Mouse (Mus musculus): ENCODE results near the gene 4930451I11Rik. TPM values are rescaled to one million over a fixed set of nuclear protein-coding genes. Genes with fewer than 3 reads are reported as not detected.
A peak's percentile ranks its signal among the peaks of the same experiment; 100 is the strongest.

4930451I11Rik gene
- polyA plus RNA-seq, 1 experiment from 2014 or later: not detected

DNA sequence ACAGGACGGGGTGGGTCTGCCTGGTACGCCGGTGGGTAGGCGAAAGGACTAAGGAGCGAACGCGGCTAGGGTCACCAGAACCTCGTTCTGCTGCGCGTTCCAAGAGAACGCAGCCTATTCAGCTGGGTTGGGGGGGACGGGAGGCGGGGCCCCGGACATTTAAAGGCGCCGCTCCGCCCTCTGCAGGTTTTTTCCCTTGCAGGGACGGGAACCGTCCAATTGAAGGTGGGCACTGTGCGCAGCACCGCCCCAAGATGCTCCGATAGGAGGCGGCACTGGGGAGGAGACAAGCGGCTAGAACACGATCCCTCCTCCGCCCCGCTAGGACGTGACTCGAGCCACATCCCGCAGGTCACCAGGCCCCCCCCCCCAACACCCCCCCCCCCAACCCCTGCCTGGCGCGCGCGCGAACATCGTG, 32.4 kb downstream of the 4930451I11Rik start:
- Histone ChIP-seq H3K36me3 (peaks cover 37% of the 10 kb centered on the region), H3K27me3 (replicated peaks) (no peaks in the 10 kb centered on the region), H3K27ac (ENCODE audit: poor library complexity, severe bottlenecking) (peak overlapping the region; percentile 100), H3K4me3 (peak overlapping the region; percentile 89), H3K4me2 (peak overlapping the region; percentile 94), H3K9me3 (replicated peaks) (no peaks in the 10 kb centered on the region), H3K4me1 (replicated peaks) (peaks cover 49% of the 10 kb centered on the region), H3K9ac (peak overlapping the region; percentile 98)
- ATAC-seq (ENCODE audit: insufficient number of reproducible peaks, low FRiP score): peak; percentile 95
- 1% methylated on average over 36 of the region's 36 CpGs for WGBS

DNA sequence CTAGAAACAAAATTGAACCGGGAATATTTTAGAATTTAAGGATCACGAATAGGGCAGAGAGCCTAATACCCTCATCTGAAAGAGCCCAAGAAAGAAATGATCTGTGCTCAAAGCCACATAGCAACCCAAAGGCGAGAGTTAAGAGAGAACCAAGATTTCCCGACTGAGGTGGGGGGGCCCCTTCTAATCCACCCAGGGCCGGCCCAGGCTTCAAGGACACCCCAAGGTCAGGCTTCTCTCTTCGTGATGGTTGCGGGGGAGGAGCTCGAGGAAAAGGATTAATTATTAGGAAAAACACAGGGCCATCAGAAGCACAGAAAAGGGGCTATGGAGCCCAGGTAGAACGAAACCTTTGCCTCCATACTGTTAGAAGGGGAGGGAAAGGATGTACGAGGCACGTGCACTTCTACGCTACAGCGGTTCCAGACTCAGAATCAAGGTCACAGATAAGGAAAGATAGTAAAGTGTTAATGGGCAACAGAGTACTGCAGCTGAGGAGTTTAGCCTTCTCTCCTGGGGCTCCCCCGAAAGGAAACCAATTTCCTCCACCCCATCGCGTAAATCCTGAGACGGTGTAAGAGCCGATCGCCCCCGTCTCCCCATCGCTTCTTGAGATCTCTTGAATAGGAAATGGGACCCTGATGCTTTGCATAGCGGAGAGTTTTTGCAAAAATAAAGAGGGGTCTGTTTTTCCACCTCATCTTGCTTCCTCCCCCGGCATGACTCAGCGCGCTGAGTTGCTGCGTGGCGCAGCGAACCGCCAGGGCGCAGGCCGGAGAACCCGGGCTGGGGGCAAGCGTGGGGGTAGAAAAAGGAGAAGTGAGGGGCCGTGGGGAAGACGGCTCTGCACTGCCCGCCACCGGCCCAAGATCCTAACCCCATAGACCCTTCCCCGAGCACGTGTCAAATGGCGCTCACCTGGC, 33.1 kb downstream of the 4930451I11Rik start:
- Histone ChIP-seq H3K27ac (ENCODE audit: poor library complexity, severe bottlenecking) (peak overlapping the region; percentile 100), H3K9me3 (replicated peaks) (no peaks in the 10 kb centered on the region), H3K4me3 (peak overlapping the region; percentile 89), H3K4me1 (replicated peaks) (peaks cover 52% of the 10 kb centered on the region), H3K4me2 (peak overlapping the region; percentile 94), H3K27me3 (replicated peaks) (no peaks in the 10 kb centered on the region), H3K36me3 (peaks cover 39% of the 10 kb centered on the region), H3K9ac (peak overlapping the region; percentile 98)
- WGBS: under 1% methylated on average over 40 of the region's 40 CpGs
- ATAC-seq (ENCODE audit: insufficient number of reproducible peaks, low FRiP score): peak; percentile 38

DNA sequence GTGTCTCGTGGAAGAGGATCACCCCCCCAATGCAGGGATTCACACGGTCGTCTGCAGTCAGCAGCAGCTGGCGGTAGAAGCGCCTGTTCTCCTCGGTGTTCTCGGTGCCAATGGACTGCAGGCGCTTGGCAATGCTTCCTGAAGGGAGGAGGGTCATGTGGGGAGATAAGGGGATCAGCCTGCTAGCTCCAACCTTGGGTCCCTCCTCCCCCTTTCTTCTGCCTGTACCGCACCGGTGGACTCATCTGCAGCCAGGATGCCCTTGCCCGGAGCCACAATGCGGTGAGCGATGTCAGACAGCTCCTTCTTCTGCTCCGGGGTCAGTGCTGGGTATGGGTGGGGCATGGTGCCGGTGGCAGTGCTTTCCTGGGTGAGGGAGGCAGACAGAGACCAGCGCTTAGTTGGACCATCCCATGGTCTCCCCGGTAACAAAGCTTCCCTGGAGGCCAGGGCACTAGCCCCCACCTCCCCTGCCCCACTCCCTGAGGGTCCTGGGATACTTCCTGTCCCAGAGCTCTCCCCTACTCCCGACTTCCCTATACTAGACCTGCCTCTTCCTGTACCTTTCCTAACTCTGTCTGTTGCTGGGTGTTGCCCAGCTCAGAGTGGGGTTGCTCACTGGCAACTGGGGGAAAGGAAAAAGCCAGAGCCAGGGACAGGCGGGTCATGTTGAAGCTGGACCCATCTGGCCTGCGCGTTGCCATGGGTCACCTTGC, 33.9 kb downstream of the 4930451I11Rik start, which contains the start of gene Fam57b:
TSS of gene Fam57b (plus strand) at position 258 of the 716 bp plus-strand sequence.
- 10% methylated on average over 21 of the region's 21 CpGs for WGBS
- Histone ChIP-seq H3K4me1 (replicated peaks) (peaks cover 60% of the 10 kb centered on the region), H3K4me2 (peak within 1 kb of the TSS; percentile 94), H3K36me3 (peaks cover 39% of the 10 kb centered on the region), H3K27ac (ENCODE audit: poor library complexity, severe bottlenecking) (peak within 1 kb of the TSS; percentile 100), H3K27me3 (replicated peaks) (no peaks in the 10 kb centered on the region), H3K4me3 (peak within 1 kb of the TSS; percentile 89), H3K9me3 (replicated peaks) (no peaks in the 10 kb centered on the region), H3K9ac (peak within 1 kb of the TSS; percentile 98)
- ATAC-seq (ENCODE audit: insufficient number of reproducible peaks, low FRiP score): 0 out of 2 replicates have a peak, but pooled peaks have one; percentile 7

DNA sequence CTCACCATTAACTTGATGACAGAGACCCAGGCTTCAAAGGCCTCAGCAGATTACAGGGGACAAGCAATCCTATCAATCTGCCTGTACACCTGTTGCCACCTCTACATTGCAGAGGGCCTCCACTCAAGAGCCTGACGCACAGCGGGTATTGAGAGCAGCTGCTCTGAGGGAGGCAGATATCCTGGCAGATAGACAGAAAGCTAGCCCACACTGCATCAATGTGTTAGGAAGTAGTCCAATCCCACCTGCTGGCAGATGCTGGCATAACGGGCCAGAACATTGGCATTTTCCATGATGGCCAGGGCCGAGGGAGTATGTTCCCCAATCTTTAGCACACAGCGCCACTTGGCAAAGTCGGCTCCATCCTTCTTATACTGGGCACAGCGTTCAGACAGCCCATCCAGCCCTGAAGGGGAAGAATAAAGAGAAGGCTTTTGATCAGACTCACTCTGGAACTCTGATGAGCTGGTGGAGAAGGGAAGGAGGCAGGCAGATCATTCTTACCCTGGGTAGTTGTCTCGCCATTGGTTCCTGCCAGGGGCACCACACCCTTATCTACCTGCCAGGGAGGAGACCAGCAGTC, 35.0 kb downstream of the 4930451I11Rik start:
- H3K4me1 ChIP-seq (replicated peaks): peaks cover 60% of the 10 kb centered on the region
- ATAC-seq (ENCODE audit: insufficient number of reproducible peaks, low FRiP score): no peak
- H3K27me3 ChIP-seq (replicated peaks): no peaks in the 10 kb centered on the region
- H3K9ac ChIP-seq: peak overlapping the region; percentile 98
- peak overlapping the region; percentile 94 for H3K4me2 ChIP-seq
- no peaks in the 10 kb centered on the region for H3K9me3 ChIP-seq (replicated peaks)
- WGBS: 73% methylated on average over 8 of the region's 8 CpGs
- H3K4me3 ChIP-seq: peak overlapping the region; percentile 89
- H3K27ac ChIP-seq (ENCODE audit: poor library complexity, severe bottlenecking): 0 out of 2 replicates have a peak overlapping the region, but pooled peaks have one; percentile 100
- H3K36me3 ChIP-seq: peaks cover 39% of the 10 kb centered on the region

DNA sequence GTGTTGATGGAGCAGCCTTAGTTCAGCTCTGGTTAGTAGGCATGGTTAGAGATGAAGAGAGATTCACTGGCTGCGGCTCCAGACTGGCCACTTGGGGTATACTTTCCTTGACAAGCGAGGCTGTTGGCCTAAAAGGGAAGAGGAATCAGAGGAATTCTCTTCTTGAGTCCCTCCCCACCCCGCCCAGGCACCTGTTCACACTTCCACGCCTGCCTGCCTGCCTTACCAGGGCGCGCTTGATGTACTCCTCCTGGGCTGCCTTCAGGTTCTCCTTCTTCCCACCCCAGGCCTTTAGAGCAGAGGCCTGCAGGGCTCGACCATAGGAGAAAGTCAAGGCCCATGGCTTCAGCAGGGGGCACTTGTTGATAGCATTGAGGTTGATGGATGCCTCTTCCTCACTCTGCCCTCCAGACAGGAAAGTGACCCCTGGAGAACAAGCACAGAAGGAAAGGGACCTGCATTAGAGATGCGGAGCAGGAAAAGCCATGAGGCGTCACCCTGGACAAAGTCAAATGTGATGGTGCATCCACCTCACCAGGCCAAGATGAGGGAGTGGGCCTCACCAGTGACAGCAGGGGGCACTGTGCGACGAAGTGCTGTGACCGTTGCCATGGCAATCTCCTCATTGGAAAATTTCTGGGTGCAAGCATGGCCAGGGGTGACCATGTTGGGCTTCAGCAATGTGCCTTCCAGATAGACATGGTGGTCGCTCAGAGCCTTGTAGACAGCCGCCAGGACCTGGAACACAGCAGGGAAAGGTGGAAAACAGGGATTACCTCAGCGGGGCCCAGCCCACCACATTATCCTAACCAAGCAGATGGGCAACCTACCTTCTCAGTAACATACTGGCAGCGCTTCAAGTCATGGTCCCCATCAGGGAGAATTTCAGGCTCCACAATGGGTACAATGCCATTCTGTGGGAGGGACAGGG, 35.8 kb downstream of the 4930451I11Rik start:
- no peaks in the 10 kb centered on the region for H3K27me3 ChIP-seq (replicated peaks)
- H3K4me1 ChIP-seq (replicated peaks): peaks cover 59% of the 10 kb centered on the region
- H3K9ac ChIP-seq: no peak overlapping the region
- no peak for ATAC-seq (ENCODE audit: insufficient number of reproducible peaks, low FRiP score)
- H3K4me3 ChIP-seq: peak overlapping the region; percentile 89
- peaks cover 39% of the 10 kb centered on the region for H3K36me3 ChIP-seq
- peak overlapping the region; percentile 94; the same call in 1 of the 2 replicates for H3K4me2 ChIP-seq
- H3K9me3 ChIP-seq (replicated peaks): no peaks in the 10 kb centered on the region
- no peak overlapping the region for H3K27ac ChIP-seq (ENCODE audit: poor library complexity, severe bottlenecking)
- WGBS: 79% methylated on average over 16 of the region's 16 CpGs

DNA sequence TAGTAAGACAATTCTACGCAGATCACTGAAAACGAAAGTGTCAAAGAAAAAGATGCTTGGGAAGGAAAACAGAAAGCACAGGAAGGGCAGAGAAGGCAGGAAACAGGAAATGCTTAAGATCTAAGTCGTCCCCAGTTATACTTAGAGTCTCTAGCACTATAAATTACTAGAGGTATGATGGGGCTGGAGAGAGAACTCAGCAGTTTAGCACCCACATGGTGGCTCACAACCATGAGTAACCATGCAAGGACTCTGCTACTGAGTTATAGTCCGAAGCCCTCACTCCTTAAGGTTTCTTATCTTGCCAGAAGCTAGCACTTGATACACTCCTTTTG, 37.2 kb downstream of the 4930451I11Rik start:
- Histone ChIP-seq H3K4me2 (no peak overlapping the region), H3K27ac (ENCODE audit: poor library complexity, severe bottlenecking) (no peak overlapping the region), H3K27me3 (replicated peaks) (no peaks in the 10 kb centered on the region), H3K9me3 (replicated peaks) (no peaks in the 10 kb centered on the region), H3K4me1 (replicated peaks) (peaks cover 53% of the 10 kb centered on the region), H3K36me3 (peaks cover 51% of the 10 kb centered on the region), H3K4me3 (no peak overlapping the region), H3K9ac (no peak overlapping the region)
- ATAC-seq (ENCODE audit: insufficient number of reproducible peaks, low FRiP score): no peak
- 53% methylated on average over 4 of the region's 4 CpGs for WGBS

DNA sequence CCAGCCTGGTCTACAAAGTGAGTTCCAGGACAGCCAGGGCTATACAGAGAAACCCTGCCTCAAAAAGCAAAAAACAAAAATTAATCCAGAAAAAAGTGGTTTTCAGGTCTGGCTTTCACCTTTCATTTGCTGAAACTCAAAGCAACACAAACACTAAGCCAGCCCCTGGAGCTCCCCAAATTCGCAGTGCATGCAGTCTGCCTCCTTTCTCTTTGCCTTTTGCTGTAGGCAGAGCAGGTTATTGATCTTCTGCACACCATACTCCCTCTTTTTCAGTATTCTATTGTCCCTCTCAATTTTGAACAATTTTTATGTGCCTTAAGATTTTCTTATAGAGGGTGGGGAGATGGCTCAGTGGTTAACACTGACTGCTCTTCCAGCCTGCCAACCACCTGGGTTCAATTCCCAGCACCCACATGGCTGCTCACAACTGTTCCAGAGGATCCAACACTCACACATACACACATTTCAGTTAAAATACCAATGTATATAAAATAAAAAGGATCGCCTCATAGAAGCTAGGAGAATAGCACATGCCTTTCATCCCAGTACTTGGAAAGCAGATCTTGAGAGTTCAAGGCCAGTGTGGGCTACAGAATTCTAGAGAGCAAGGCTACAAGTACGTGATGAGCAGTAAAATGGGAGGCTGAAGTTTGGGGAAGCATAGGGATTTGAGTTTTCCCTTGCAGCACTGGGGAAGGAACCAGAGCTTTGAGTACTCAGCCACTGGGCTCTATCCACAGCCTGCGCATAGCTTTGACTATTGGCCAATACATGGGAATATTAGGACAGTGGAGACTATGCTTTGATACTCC, 37.8 kb downstream of the 4930451I11Rik start:
- 64% methylated on average over 4 of the region's 4 CpGs for WGBS
- no peak for ATAC-seq (ENCODE audit: insufficient number of reproducible peaks, low FRiP score)
- Histone ChIP-seq H3K27ac (ENCODE audit: poor library complexity, severe bottlenecking) (no peak overlapping the region), H3K9me3 (replicated peaks) (no peaks in the 10 kb centered on the region), H3K4me2 (peak overlapping the region; percentile 76; the same call in 1 of the 2 replicates), H3K4me3 (no peak overlapping the region), H3K4me1 (replicated peaks) (peaks cover 55% of the 10 kb centered on the region), H3K36me3 (peaks cover 57% of the 10 kb centered on the region), H3K27me3 (replicated peaks) (no peaks in the 10 kb centered on the region), H3K9ac (no peak overlapping the region; the same call in 1 of the 2 replicates)

DNA sequence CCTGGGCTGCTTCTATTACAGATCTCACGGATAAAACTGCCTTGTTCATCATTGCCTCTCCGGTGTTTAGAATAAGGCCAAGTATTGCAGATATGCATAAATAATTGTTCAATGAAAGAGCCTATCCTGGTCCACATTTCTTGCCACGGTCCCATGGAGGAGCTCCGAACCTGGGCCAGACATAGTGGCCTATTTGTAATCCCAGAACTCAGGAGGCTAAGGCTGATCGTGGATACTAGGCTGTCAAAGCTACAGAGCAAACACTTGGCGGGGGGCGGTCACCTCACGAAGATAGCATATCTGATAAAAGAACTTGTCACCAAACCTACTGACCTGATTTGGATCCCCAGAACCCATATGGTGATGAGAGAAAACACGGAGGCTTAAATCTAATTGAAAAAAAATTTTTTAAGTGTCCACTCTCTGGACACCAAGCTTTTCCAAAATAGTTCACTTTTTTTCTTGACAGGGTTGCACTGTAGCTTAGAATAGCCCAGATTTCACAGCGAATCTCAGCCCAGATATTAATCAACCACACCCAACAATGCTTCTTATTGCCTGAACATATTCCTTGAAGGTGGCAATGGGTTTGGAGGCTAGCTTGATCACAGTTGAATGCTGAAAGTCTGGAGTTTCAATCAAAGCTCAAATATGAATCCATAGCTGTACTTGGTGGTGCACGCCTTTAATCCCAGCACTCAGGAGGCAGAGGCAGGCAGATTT, 38.6 kb downstream of the 4930451I11Rik start:
- 16% methylated on average over 11 of the region's 11 CpGs for WGBS
- Histone ChIP-seq H3K9me3 (replicated peaks) (no peaks in the 10 kb centered on the region), H3K4me2 (peak overlapping the region; percentile 76), H3K9ac (peak overlapping the region; percentile 94), H3K4me1 (replicated peaks) (peaks cover 55% of the 10 kb centered on the region), H3K27ac (ENCODE audit: poor library complexity, severe bottlenecking) (peak overlapping the region; percentile 92), H3K4me3 (peak overlapping the region; percentile 85), H3K27me3 (replicated peaks) (no peaks in the 10 kb centered on the region), H3K36me3 (peaks cover 65% of the 10 kb centered on the region)
- ATAC-seq (ENCODE audit: insufficient number of reproducible peaks, low FRiP score): peak; percentile 7; the same call in 1 of the 2 replicates

Measured in heart, embryonic 12.5 days (tissue).